ENCODE assay signal across 13 mouse cellular contexts in genomic region chr2:168627829-168628770, GRCm38 (mm10). TPM values are rescaled to one million over a fixed set of nuclear protein-coding genes. Genes with fewer than 3 reads are reported as not detected.
A peak's percentile ranks its signal among the peaks of the same experiment; 100 is the strongest.
DNase-seq lines count a peak whose midpoint lies in the region; ATAC-seq and TF ChIP-seq lines count a peak whose summit lies in the region.
"Had no signal": no experiment of that assay in that cellular context is flagged by ENCODE, and none has a peak within 500 bp of the region (broad histone marks: within the 10 kb centered on the region; RNA-seq: fewer than 3 reads in every experiment).

No protein-coding gene starts in this region.

- WGBS in embryonic facial prominence, embryonic 12.5 days: 50% methylated on average over 20 of the region's 20 CpGs
- WGBS in embryonic facial prominence, embryonic 10.5 days: 73% methylated on average over 20 of the region's 20 CpGs
- WGBS in limb, embryonic 14.5 days: 34% methylated on average over 20 of the region's 20 CpGs

- no peak for TF ChIP-seq POLR2A in limb, embryonic 14.5 days (IDR thresholded peaks at IDR 0.05; ENCODE audit: borderline replicate concordance, extremely low read depth, insufficient read depth, insufficient read length)

- no peak for DNase-seq in embryonic facial prominence, embryonic 10.5 days (ENCODE audit: low spot score)
- peak; percentile 14 for DNase-seq in kidney, adult 11 months
- DNase-seq in kidney, adult 18-20 months: no peak
- peak; percentile 56 for DNase-seq in adipocyte (ENCODE audit: low spot score)
- DNase-seq in limb, embryonic 14.5 days (ENCODE audit: low spot score): peak; percentile 49
- DNase-seq in frontal cortex, postnatal 14 days (ENCODE audit: low spot score in 2 of 2): no peak

- H3K9ac ChIP-seq in embryonic facial prominence, embryonic 12.5 days: no peak overlapping the region
- H3K9ac ChIP-seq in limb, embryonic 14.5 days (ENCODE audit: low read depth, low read length, severe bottlenecking): no peak overlapping the region; the same call in 1 of the 2 replicates
- H3K9ac ChIP-seq: hindbrain, embryonic 15.5 days; midbrain, embryonic 12.5 days had no signal

- 0 out of 2 replicates have a peak, but pooled peaks have one; percentile 25 for ATAC-seq in embryonic facial prominence, embryonic 12.5 days (ENCODE audit: insufficient number of reproducible peaks, insufficient read depth, low FRiP score, low TSS enrichment)
- ATAC-seq in limb, embryonic 14.5 days (ENCODE audit: low FRiP score, low read depth): peak; percentile 30; the same call in 1 of the 2 replicates
- no peak for ATAC-seq in monocyte, adult 5-6 weeks (replicated peaks; ENCODE audit: insufficient number of reproducible peaks, low FRiP score, low TSS enrichment, poor library complexity, severe bottlenecking)

- peaks cover 19% of the 10 kb centered on the region for H3K4me1 ChIP-seq in embryonic facial prominence, embryonic 12.5 days
- H3K4me1 ChIP-seq in embryonic facial prominence, embryonic 10.5 days: peaks cover 29% of the 10 kb centered on the region
- H3K4me1 ChIP-seq in limb, embryonic 14.5 days (ENCODE audit: control insufficient read depth, insufficient read depth, low read length): peaks cover 25% of the 10 kb centered on the region

- no peaks in the 10 kb centered on the region for H3K27me3 ChIP-seq in embryonic facial prominence, embryonic 12.5 days
- H3K27me3 ChIP-seq in embryonic facial prominence, embryonic 10.5 days (replicated peaks; ENCODE audit: low read depth, poor library complexity, severe bottlenecking): peaks cover 8% of the 10 kb centered on the region; the same call in 1 of the 2 replicates
- H3K27me3 ChIP-seq in limb, embryonic 14.5 days (ENCODE audit: control insufficient read depth, insufficient read depth, low read length): no peaks in the 10 kb centered on the region
- H3K27me3 ChIP-seq: hindbrain, embryonic 15.5 days; midbrain, embryonic 12.5 days had no signal

- no peaks in the 10 kb centered on the region for H3K36me3 ChIP-seq in embryonic facial prominence, embryonic 12.5 days
- no peaks in the 10 kb centered on the region for H3K36me3 ChIP-seq in embryonic facial prominence, embryonic 10.5 days (replicated peaks)
- H3K36me3 ChIP-seq in limb, embryonic 14.5 days (ENCODE audit: control insufficient read depth, insufficient read depth, low read length): peaks cover 4% of the 10 kb centered on the region; the same call in 1 of the 2 replicates

- H3K9me3 ChIP-seq in embryonic facial prominence, embryonic 12.5 days: peaks cover 5% of the 10 kb centered on the region; the same call in 1 of the 2 replicates
- H3K9me3 ChIP-seq in embryonic facial prominence, embryonic 10.5 days: peaks cover 10% of the 10 kb centered on the region
- H3K9me3 ChIP-seq in limb, embryonic 14.5 days (ENCODE audit: control insufficient read depth, low read length): 0 out of 2 replicates have a peak, but pooled peaks cover 2% of the 10 kb centered on the region
- H3K9me3 ChIP-seq: hindbrain, embryonic 15.5 days; midbrain, embryonic 12.5 days had no signal

- no peak overlapping the region for H3K4me3 ChIP-seq in embryonic facial prominence, embryonic 12.5 days
- no peak overlapping the region for H3K4me3 ChIP-seq in embryonic facial prominence, embryonic 10.5 days
- H3K4me3 ChIP-seq in limb, embryonic 14.5 days (replicated peaks; ENCODE audit: low read length): no peak overlapping the region
- H3K4me3 ChIP-seq: erythroblast, embryonic 14.5 days; hindbrain, embryonic 15.5 days; midbrain, embryonic 12.5 days had no signal

- H3K27ac ChIP-seq in embryonic facial prominence, embryonic 12.5 days: 0 out of 2 replicates have a peak overlapping the region, but pooled peaks have one; percentile 57
- no peak overlapping the region for H3K27ac ChIP-seq in embryonic facial prominence, embryonic 10.5 days (replicated peaks)
- 0 out of 2 replicates have a peak overlapping the region, but pooled peaks have one; percentile 38 for H3K27ac ChIP-seq in limb, embryonic 14.5 days (replicated peaks; ENCODE audit: low read depth, low read length)
- H3K27ac ChIP-seq: macrophage; midbrain, embryonic 12.5 days had no signal

- no peak overlapping the region for H3K4me2 ChIP-seq in embryonic facial prominence, embryonic 12.5 days (replicated peaks)
- H3K4me2 ChIP-seq in limb, embryonic 14.5 days (replicated peaks; ENCODE audit: low read depth, low read length, severe bottlenecking): no peak overlapping the region
- H3K4me2 ChIP-seq: hindbrain, embryonic 15.5 days; liver, embryonic 11.5 days; midbrain, embryonic 12.5 days had no signal

RNA-seq across cellular contexts. Expression of gene Nfatc2, which starts 26.6 kb away (rescaled TPM):
- polyA plus RNA-seq in embryonic facial prominence, embryonic 12.5 days (2016; fragmentation: Nextera tagmentation; extraction: Ambion mirVana): 4.6 and 5.1 TPM in 2 replicates
- polyA plus RNA-seq in embryonic facial prominence, embryonic 10.5 days (2016; fragmentation: Nextera tagmentation; extraction: Ambion mirVana): 0.45 and 0.66 TPM in 2 replicates
- polyA plus RNA-seq in limb, embryonic 14.5 days (2012; rRNA removed): 9.4 and 11.4 TPM in 2 replicates
- 8.8 and 9.0 TPM in 2 replicates for polyA plus RNA-seq in limb, embryonic 14.5 days (2014; fragmentation: Nextera tagmentation; extraction: Ambion mirVana)
- 3.8 to 13.0 TPM (median 6.1 TPM) in 3 replicates for total RNA-seq in monocyte, adult 5-6 weeks (2017)
- polyA plus RNA-seq: erythroblast, embryonic 14.5 days had no signal

Comparison
In these comparisons a context has a peak if more than half of its experiments do, and no peak if none do; other contexts are left out.
1. DNase-seq: peak in kidney, adult 11 months (single experiment), adipocyte (single experiment) and limb, embryonic 14.5 days (single experiment); none in embryonic facial prominence, embryonic 10.5 days (single experiment), kidney, adult 18-20 months (single experiment) and frontal cortex, postnatal 14 days (0 of 2).